Mouse (Mus musculus) midbrain, postnatal 0 days (tissue): ENCODE measurements around the gene Cdkn2aip. TPM values are rescaled to one million over a fixed set of nuclear protein-coding genes. Genes with fewer than 3 reads are reported as not detected.

ENCODE experiments used
- ATAC-seq: fragments of 200-750 bp; cut with Nextera tagmentation; 2 replicates; pipeline ENCODE4 v1.8.0; 2017; ENCODE audit warnings: moderate number of reproducible peaks, mild to moderate bottlenecking, moderate TSS enrichment, moderate library complexity; ENCODE audit not compliant: low FRiP score
- DNase-seq: peaks from one replicate; pipeline ENCODE4 v3.0.0-alpha.2; 2015; ENCODE audit warnings: low spot score
- H3K27ac ChIP-seq: fragments of 300-500 bp; sonication (generic); 2 replicates; pipeline ENCODE4 v1.5.1; 2014; ENCODE audit warnings: low read depth, mild to moderate bottlenecking, low read length, mixed read lengths
- H3K27me3 ChIP-seq: fragments of 300-500 bp; sonication (generic); 2 replicates; pipeline ENCODE4 v1.6.1; 2014; ENCODE audit warnings: low read length, control low read depth, mixed read lengths; ENCODE audit not compliant: insufficient read depth
- H3K36me3 ChIP-seq: fragments of 300-500 bp; sonication (generic); 2 replicates; pipeline ENCODE4 v1.6.1; 2014; ENCODE audit warnings: low read length, control low read depth, mixed read lengths; ENCODE audit not compliant: insufficient read depth
- H3K4me1 ChIP-seq: fragments of 300-500 bp; sonication (generic); 2 replicates; pipeline ENCODE4 v1.6.1; 2014; ENCODE audit warnings: mild to moderate bottlenecking, control low read depth, antibody characterized with exemption, low read length, mixed read lengths; ENCODE audit not compliant: insufficient read depth
- H3K4me2 ChIP-seq: fragments of 300-500 bp; sonication (generic); 2 replicates; pipeline ENCODE4 v1.6.1; 2014; ENCODE audit warnings: low read depth, mild to moderate bottlenecking, low read length, mixed read lengths; ENCODE audit not compliant: poor library complexity, severe bottlenecking
- H3K4me3 ChIP-seq: fragments of 300-500 bp; sonication (generic); 2 replicates; pipeline ENCODE4 v1.5.1; 2014; ENCODE audit warnings: low read depth, mild to moderate bottlenecking, low read length, moderate library complexity
- H3K9ac ChIP-seq: fragments of 300-500 bp; sonication (generic); replicated peaks from 2 replicates; pipeline ENCODE4 v1.6.1; 2014; ENCODE audit warnings: mild to moderate bottlenecking, low read length, moderate library complexity, mixed read lengths; ENCODE audit not compliant: poor library complexity, severe bottlenecking
- H3K9me3 ChIP-seq: fragments of 300-500 bp; sonication (generic); 2 replicates; pipeline ENCODE4 v1.6.1; 2016; ENCODE audit warnings: low read length, control low read depth
- CTCF ChIP-seq: IDR thresholded peaks from 2 replicates; pipeline ENCODE4 v1.5.1; 2016; ENCODE audit warnings: antibody characterized with exemption, mild to moderate bottlenecking
- WGBS: fragments of 180-500 bp; shearing (Covaris S2); extraction: QIAGEN DNeasy Blood & Tissue Kit; methylation state at CpG from one replicate; pipeline ENCODE4 v1.1.7; 2014; 5-methylcytosine and 5-hydroxymethylcytosine counted together
- polyA plus RNA-seq: library from polyadenylated mRNA; unstranded; fragments of >200 nt; fragmentation: Nextera tagmentation; extraction: Ambion mirVana; gene quantifications from 2 replicates; pipeline ENCODE4 v1.2.1, GENCODE M21; 2015
- total RNA-seq: library from RNA; depleted of rRNA; stranded (reverse); fragments of >200 nt; gene quantifications from 2 replicates; pipeline ENCODE4 v1.2.3, GENCODE M21; 2014; rRNA removed

Gene Cdkn2aip
- total and polyA plus RNA-seq, 2 experiments from 2014 or later: 19.9 to 23.3 TPM

GRCm38 (mm10) chr8:47662716-47663115 is 51.0 kb downstream of the Cdkn2aip start:
- Histone ChIP-seq H3K4me1 (no peaks in the 10 kb centered on the region), H3K9me3 (no peaks in the 10 kb centered on the region), H3K27me3 (no peaks in the 10 kb centered on the region), H3K9ac (no peak overlapping the region), H3K36me3 (no peaks in the 10 kb centered on the region; the same call in none of the 2 replicates), H3K27ac (no peak overlapping the region), H3K4me3 (no peak overlapping the region), H3K4me2 (no peak overlapping the region)
- 96% methylated on average over 5 of the region's 5 CpGs for WGBS
- no peak for TF ChIP-seq CTCF
- no peak for ATAC-seq
- no peak for DNase-seq

DNA sequence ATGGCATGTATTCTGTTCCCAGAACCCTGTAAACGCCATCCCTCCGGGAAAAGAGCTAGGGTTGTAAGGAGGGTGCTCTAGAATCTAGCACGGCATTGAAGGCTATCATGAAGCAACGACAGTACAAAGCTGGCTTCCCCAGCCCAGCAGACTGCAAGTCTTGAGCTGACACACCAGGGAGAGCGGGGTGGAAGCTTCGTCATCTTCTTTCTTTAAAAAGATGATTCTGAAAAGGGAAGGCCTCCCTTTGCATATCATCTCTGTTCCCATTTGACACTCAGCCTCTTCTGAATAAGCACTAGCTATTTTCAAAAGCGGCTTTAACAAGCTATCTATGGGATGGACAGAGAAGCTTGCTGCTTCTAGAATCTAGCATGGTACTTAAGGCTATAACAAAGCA is 53.3 kb downstream of the Cdkn2aip start:
- WGBS: 88% methylated on average over 7 of the region's 7 CpGs
- ATAC-seq (no peak), DNase-seq (no peak)
- Histone ChIP-seq H3K9me3 (no peaks in the 10 kb centered on the region), H3K4me3 (no peak overlapping the region), H3K4me2 (no peak overlapping the region), H3K36me3 (no peaks in the 10 kb centered on the region), H3K4me1 (no peaks in the 10 kb centered on the region), H3K27ac (no peak overlapping the region), H3K27me3 (no peaks in the 10 kb centered on the region), H3K9ac (no peak overlapping the region)
- no peak for TF ChIP-seq CTCF

GRCm38 (mm10) chr8:47659463-47659862 is 54.3 kb downstream of the Cdkn2aip start:
- H3K27ac ChIP-seq: no peak overlapping the region
- no peak overlapping the region for H3K4me3 ChIP-seq
- no peak for TF ChIP-seq CTCF
- no peaks in the 10 kb centered on the region for H3K9me3 ChIP-seq
- H3K4me1 ChIP-seq: no peaks in the 10 kb centered on the region
- no peak overlapping the region for H3K9ac ChIP-seq
- ATAC-seq (no peak), DNase-seq (no peak)
- H3K4me2 ChIP-seq: no peak overlapping the region
- H3K36me3 ChIP-seq: no peaks in the 10 kb centered on the region
- H3K27me3 ChIP-seq: no peaks in the 10 kb centered on the region
- 93% methylated on average over 4 of the region's 5 CpGs for WGBS

Other genes starting within 250 kb of the Cdkn2aip start
- 44.1 and 56.0 TPM in 2 replicates for gene Trappc11, start 180.5 kb downstream of the Cdkn2aip start, total RNA-seq
- 28.5 and 29.3 TPM in 2 replicates for gene Trappc11, start 180.5 kb downstream of the Cdkn2aip start, polyA plus RNA-seq
- 13.4 and 24.1 TPM in 2 replicates for gene Rwdd4a, start 180.3 kb downstream of the Cdkn2aip start, total RNA-seq
- 27.2 and 31.5 TPM in 2 replicates for gene Rwdd4a, start 180.3 kb downstream of the Cdkn2aip start, polyA plus RNA-seq
- 7.0 and 10.5 TPM in 2 replicates for gene Ing2, start 38.4 kb downstream of the Cdkn2aip start, total RNA-seq
- 8.6 and 10.0 TPM in 2 replicates for gene Ing2, start 38.4 kb downstream of the Cdkn2aip start, polyA plus RNA-seq
- not detected in 2 replicates for gene Cldn24, start 108.2 kb upstream of the Cdkn2aip start, total RNA-seq
- gene Cldn24, start 108.2 kb upstream of the Cdkn2aip start, polyA plus RNA-seq: not detected in 2 replicates
- not detected in 2 replicates for gene Cldn22, start 110.5 kb upstream of the Cdkn2aip start, total RNA-seq
- gene Cldn22, start 110.5 kb upstream of the Cdkn2aip start, polyA plus RNA-seq: not detected in 2 replicates